Mouse (Mus musculus) brain, embryonic 14.5 days (tissue): ENCODE results near the gene Arsj.

Source experiments
- CTCF ChIP-seq: fragments of 200-500 bp; IDR thresholded peaks from 2 replicates; pipeline ENCODE4 v1.5.1; 2012; ENCODE audit warnings: inconsistent platforms, mild to moderate bottlenecking, moderate library complexity, borderline replicate concordance; ENCODE audit not compliant: insufficient read depth, insufficient read length; ENCODE audit errors: extremely low read depth
- POLR2A ChIP-seq: fragments of 200-500 bp; IDR thresholded peaks from 2 replicates; pipeline ENCODE4 v1.6.1; 2012; ENCODE audit warnings: mild to moderate bottlenecking, inconsistent platforms, borderline replicate concordance; ENCODE audit not compliant: poor library complexity, insufficient read depth, insufficient read length, severe bottlenecking; ENCODE audit errors: extremely low read depth

DNA sequence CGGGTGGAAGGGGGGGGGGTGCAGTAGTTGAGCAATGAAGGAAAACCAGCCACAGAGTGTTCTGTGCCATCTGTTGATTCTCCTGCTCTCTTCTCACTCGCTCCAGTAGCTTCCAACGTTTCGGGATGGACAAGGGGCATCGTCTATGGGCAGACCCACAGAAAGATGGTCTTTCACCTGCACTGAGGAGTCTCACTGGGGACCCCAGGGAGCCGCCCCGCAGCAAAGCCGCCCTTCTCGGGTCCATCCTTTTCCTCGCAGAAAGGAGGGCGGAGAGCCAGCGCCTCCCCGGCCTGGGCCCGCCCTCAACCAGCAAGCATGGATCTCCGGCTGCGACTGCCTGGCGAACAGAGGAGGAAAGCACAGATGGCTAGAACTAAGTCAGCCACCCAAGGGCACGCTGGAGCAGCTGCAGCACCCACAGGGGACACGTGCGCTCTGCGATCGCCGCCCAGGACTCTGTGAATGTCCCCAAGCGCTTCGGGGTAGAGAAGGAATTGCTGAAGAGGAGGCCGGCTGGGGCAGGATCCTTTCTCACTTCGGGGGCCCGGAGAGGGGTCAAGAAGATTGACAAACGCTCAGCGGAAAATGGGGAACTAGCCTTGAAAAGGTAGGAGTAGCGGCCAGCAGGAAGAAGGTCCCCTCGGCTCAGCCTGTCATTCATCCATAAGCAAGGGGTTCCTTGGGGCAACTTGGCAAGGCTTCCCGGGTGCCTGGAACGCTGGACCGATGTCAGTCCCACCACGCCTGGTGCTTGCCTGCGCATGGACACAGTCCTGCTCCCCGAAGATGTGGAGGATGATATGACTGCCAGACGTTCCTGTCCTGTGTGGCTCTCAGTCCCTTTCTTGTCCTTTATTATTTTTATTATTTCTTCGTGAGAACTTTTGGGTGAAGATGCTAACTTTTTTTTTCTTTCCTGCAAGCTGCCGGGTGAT, at the start of gene Arsj:
- no peak for TF ChIP-seq CTCF
- no peak for TF ChIP-seq POLR2A
